Comparison of ENCODE assay signal across 25 mouse cellular contexts in the genomic region with DNA sequence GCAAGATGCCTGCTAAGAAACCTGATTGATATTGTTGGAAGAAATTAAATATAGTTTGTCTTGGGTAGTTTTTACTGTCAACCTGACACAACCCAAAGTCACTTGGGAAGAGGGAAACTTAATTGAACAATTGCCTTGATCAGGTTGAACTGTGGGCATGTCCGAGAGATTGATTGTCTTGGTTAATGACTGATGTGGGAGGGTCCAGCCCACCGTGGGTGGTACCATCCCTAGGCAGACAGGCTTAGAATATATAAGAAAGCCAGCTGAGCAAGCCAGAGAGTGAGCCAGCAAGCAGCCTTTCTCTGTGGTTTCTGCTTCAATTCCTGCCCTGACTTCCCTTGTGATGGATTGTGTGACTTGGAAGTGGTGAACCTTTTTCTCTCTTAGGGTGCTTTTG. TPM values are rescaled to one million over a fixed set of nuclear protein-coding genes. Genes with fewer than 3 reads are reported as not detected.
DNase-seq lines count a peak whose midpoint lies in the region; ATAC-seq and TF ChIP-seq lines count a peak whose summit lies in the region.
"Had no signal": no experiment of that assay in that cellular context is flagged by ENCODE, and none has a peak within 500 bp of the region (broad histone marks: within the 10 kb centered on the region; RNA-seq: fewer than 3 reads in every experiment).

No protein-coding gene starts in this region.

- H3K4me2 ChIP-seq in forebrain, embryonic 11.5 days (ENCODE audit: low read depth, low read length, severe bottlenecking), result no peak overlapping the region
- no peak overlapping the region for H3K4me2 ChIP-seq in forebrain, embryonic 15.5 days (replicated peaks)
- H3K4me2 ChIP-seq in midbrain, embryonic 11.5 days, result no peak overlapping the region
- H3K4me2 ChIP-seq in midbrain, postnatal 0 days (ENCODE audit: low read depth, low read length, poor library complexity, severe bottlenecking), result no peak overlapping the region
- H3K4me2 ChIP-seq: embryonic facial prominence, embryonic 12.5 days; forebrain, embryonic 12.5 days had no signal

- DNase-seq in forebrain, embryonic 11.5 days (ENCODE audit: low spot score), result peak; percentile 17
- DNase-seq in heart, embryonic 10.5 days (ENCODE audit: low spot score), result peak; percentile 16
- DNase-seq in heart, postnatal 25 days (ENCODE audit: low spot score), result no peak
- peak; percentile 1 for DNase-seq in midbrain, embryonic 11.5 days (ENCODE audit: low spot score, missing footprints)
- no peak for DNase-seq in midbrain, postnatal 0 days (ENCODE audit: low spot score)
- DNase-seq: adrenal gland, adult 8-10 months; adrenal gland, postnatal 14 days; adrenal gland, postnatal 36 days; B cell, adult 2 months; cerebellum, adult 11-12 months; cerebellum, adult 2 months; cerebellum, adult 9-10 months; cerebellum, postnatal 10 days; cerebellum, postnatal 25 days; forebrain, postnatal 0 days had no signal

- H3K4me3 ChIP-seq in forebrain, embryonic 11.5 days (ENCODE audit: low read depth, low read length), result no peak overlapping the region
- no peak overlapping the region for H3K4me3 ChIP-seq in forebrain, embryonic 15.5 days
- no peak overlapping the region for H3K4me3 ChIP-seq in heart, embryonic 10.5 days
- H3K4me3 ChIP-seq in midbrain, embryonic 11.5 days (ENCODE audit: low read depth, low read length), result no peak overlapping the region
- H3K4me3 ChIP-seq in midbrain, postnatal 0 days (ENCODE audit: low read depth, low read length), result no peak overlapping the region
- H3K4me3 ChIP-seq: embryonic facial prominence, embryonic 10.5 days; embryonic facial prominence, embryonic 12.5 days; forebrain, embryonic 12.5 days had no signal

- H3K4me1 ChIP-seq in forebrain, embryonic 11.5 days (replicated peaks; ENCODE audit: control insufficient read depth, insufficient read depth, low read length), result no peaks in the 10 kb centered on the region
- H3K4me1 ChIP-seq in forebrain, embryonic 15.5 days, result no peaks in the 10 kb centered on the region
- H3K4me1 ChIP-seq in heart, embryonic 10.5 days, result 0 out of 2 replicates have a peak, but pooled peaks cover 6% of the 10 kb centered on the region
- no peaks in the 10 kb centered on the region for H3K4me1 ChIP-seq in midbrain, embryonic 11.5 days (ENCODE audit: control insufficient read depth, insufficient read depth, low read length)
- no peaks in the 10 kb centered on the region for H3K4me1 ChIP-seq in midbrain, postnatal 0 days (ENCODE audit: insufficient read depth, low read length)
- H3K4me1 ChIP-seq: embryonic facial prominence, embryonic 10.5 days; embryonic facial prominence, embryonic 12.5 days; forebrain, embryonic 12.5 days had no signal

- H3K9me3 ChIP-seq in forebrain, embryonic 11.5 days (ENCODE audit: control insufficient read depth, low read length), result peaks cover 3% of the 10 kb centered on the region
- peaks cover 6% of the 10 kb centered on the region; the same call in 1 of the 2 replicates for H3K9me3 ChIP-seq in forebrain, embryonic 15.5 days
- H3K9me3 ChIP-seq in heart, embryonic 10.5 days, result no peaks in the 10 kb centered on the region
- peaks cover 4% of the 10 kb centered on the region; the same call in 1 of the 2 replicates for H3K9me3 ChIP-seq in midbrain, embryonic 11.5 days (ENCODE audit: control insufficient read depth, low read length)
- H3K9me3 ChIP-seq in midbrain, postnatal 0 days (ENCODE audit: low read length), result no peaks in the 10 kb centered on the region

- no peaks in the 10 kb centered on the region for H3K36me3 ChIP-seq in forebrain, embryonic 11.5 days (ENCODE audit: control insufficient read depth, insufficient read depth, low read length)
- no peaks in the 10 kb centered on the region for H3K36me3 ChIP-seq in forebrain, embryonic 15.5 days
- no peaks in the 10 kb centered on the region for H3K36me3 ChIP-seq in heart, embryonic 10.5 days
- no peaks in the 10 kb centered on the region for H3K36me3 ChIP-seq in midbrain, embryonic 11.5 days (ENCODE audit: control insufficient read depth, insufficient read depth, low read length)
- no peaks in the 10 kb centered on the region for H3K36me3 ChIP-seq in midbrain, postnatal 0 days (ENCODE audit: insufficient read depth, low read length)
- H3K36me3 ChIP-seq: embryonic facial prominence, embryonic 10.5 days; embryonic facial prominence, embryonic 12.5 days; forebrain, embryonic 12.5 days; G1E had no signal

- intact Hi-C loops in heart, postnatal 25 days (cut with DNase I), result no loop called here

- H3K9ac ChIP-seq in forebrain, embryonic 11.5 days (ENCODE audit: low read length), result no peak overlapping the region
- H3K9ac ChIP-seq in forebrain, embryonic 15.5 days (replicated peaks), result no peak overlapping the region
- no peak overlapping the region for H3K9ac ChIP-seq in midbrain, embryonic 11.5 days (ENCODE audit: low read length)
- H3K9ac ChIP-seq in midbrain, postnatal 0 days (replicated peaks; ENCODE audit: low read length, poor library complexity, severe bottlenecking), result no peak overlapping the region
- H3K9ac ChIP-seq: forebrain, embryonic 12.5 days; forebrain, postnatal 0 days had no signal

- no peak overlapping the region for H3K27ac ChIP-seq in forebrain, embryonic 11.5 days (ENCODE audit: low read depth, low read length)
- H3K27ac ChIP-seq in forebrain, embryonic 15.5 days (replicated peaks), result no peak overlapping the region
- no peak overlapping the region for H3K27ac ChIP-seq in heart, embryonic 10.5 days
- no peak overlapping the region for H3K27ac ChIP-seq in midbrain, embryonic 11.5 days (ENCODE audit: low read depth, low read length)
- no peak overlapping the region for H3K27ac ChIP-seq in midbrain, postnatal 0 days (ENCODE audit: low read depth, low read length)
- H3K27ac ChIP-seq: embryonic facial prominence, embryonic 10.5 days; embryonic facial prominence, embryonic 12.5 days; forebrain, embryonic 12.5 days had no signal

- WGBS in forebrain, embryonic 11.5 days, result 80% methylated on average over 2 of the region's 2 CpGs
- WGBS in forebrain, embryonic 15.5 days, result 82% methylated on average over 2 of the region's 2 CpGs
- WGBS in heart, embryonic 10.5 days, result 75% methylated on average over 2 of the region's 2 CpGs
- WGBS in midbrain, embryonic 11.5 days, result 80% methylated on average over 2 of the region's 2 CpGs
- WGBS in midbrain, postnatal 0 days, result 78% methylated on average over 2 of the region's 2 CpGs

- no peak for ATAC-seq in forebrain, embryonic 11.5 days (replicated peaks; ENCODE audit: low FRiP score)
- ATAC-seq in forebrain, embryonic 15.5 days (replicated peaks), result no peak
- ATAC-seq in midbrain, embryonic 11.5 days (ENCODE audit: low FRiP score), result no peak
- no peak for ATAC-seq in midbrain, postnatal 0 days (ENCODE audit: low FRiP score)
- ATAC-seq: activated CD4-positive, CD25-positive, alpha-beta regulatory T cell, adult 4 months; CD4-positive, CD25-positive, alpha-beta regulatory T cell, adult 4 months; forebrain, embryonic 14.5 days; forebrain, postnatal 0 days; Patski had no signal

- no peaks in the 10 kb centered on the region for H3K27me3 ChIP-seq in forebrain, embryonic 11.5 days (ENCODE audit: control insufficient read depth, insufficient read depth, low read length)
- H3K27me3 ChIP-seq in forebrain, embryonic 15.5 days, result no peaks in the 10 kb centered on the region
- H3K27me3 ChIP-seq in heart, embryonic 10.5 days (ENCODE audit: insufficient read depth, poor library complexity, severe bottlenecking), result peaks cover 6% of the 10 kb centered on the region; the same call in 1 of the 2 replicates
- no peaks in the 10 kb centered on the region for H3K27me3 ChIP-seq in midbrain, embryonic 11.5 days (ENCODE audit: control insufficient read depth, insufficient read depth, low read length)
- no peaks in the 10 kb centered on the region for H3K27me3 ChIP-seq in midbrain, postnatal 0 days (ENCODE audit: insufficient read depth, low read length)
- H3K27me3 ChIP-seq: embryonic facial prominence, embryonic 12.5 days; Patski had no signal

- no peak for TF ChIP-seq CTCF in midbrain, postnatal 0 days (IDR thresholded peaks at IDR 0.05)

RNA-seq across cellular contexts. Expression of gene Ppara, which starts 17.9 kb away (rescaled TPM):
- polyA plus RNA-seq in forebrain, embryonic 11.5 days (2014; fragmentation: Nextera tagmentation; extraction: Ambion mirVana), result 0.31 and 0.51 TPM in 2 replicates
- 1.4 and 1.5 TPM in 2 replicates for polyA plus RNA-seq in forebrain, embryonic 15.5 days (2015; fragmentation: Nextera tagmentation; extraction: Ambion mirVana)
- polyA plus RNA-seq in heart, embryonic 10.5 days (2016; fragmentation: Nextera tagmentation; extraction: Ambion mirVana), result 0.88 and 2.0 TPM in 2 replicates
- 10 to 100 TPM; 44.7 to 58.8 TPM for total RNA-seq in heart, postnatal 25 days (2021)
- 0.62 and 0.92 TPM in 2 replicates for polyA plus RNA-seq in midbrain, embryonic 11.5 days (2014; fragmentation: Nextera tagmentation; extraction: Ambion mirVana)
- 1.6 TPM in 2 replicates for total RNA-seq in midbrain, postnatal 0 days (2014; rRNA removed)
- 0.86 and 2.8 TPM in 2 replicates for polyA plus RNA-seq in midbrain, postnatal 0 days (2015; fragmentation: Nextera tagmentation; extraction: Ambion mirVana)
- total RNA-seq: CH12.LX had no signal
- polyA plus RNA-seq: G1E had no signal

RNA-seq across cellular contexts. Expression of gene Cdpf1, which starts 58.8 kb away (rescaled TPM):
- polyA plus RNA-seq in forebrain, embryonic 11.5 days (2014; fragmentation: Nextera tagmentation; extraction: Ambion mirVana), result 20.6 and 20.7 TPM in 2 replicates
- 22.8 and 24.3 TPM in 2 replicates for polyA plus RNA-seq in forebrain, embryonic 15.5 days (2015; fragmentation: Nextera tagmentation; extraction: Ambion mirVana)
- polyA plus RNA-seq in heart, embryonic 10.5 days (2016; fragmentation: Nextera tagmentation; extraction: Ambion mirVana), result 50.9 and 54.2 TPM in 2 replicates
- 10 to 100 TPM; 29.6 to 31.8 TPM for total RNA-seq in heart, postnatal 25 days (2021)
- polyA plus RNA-seq in midbrain, embryonic 11.5 days (2014; fragmentation: Nextera tagmentation; extraction: Ambion mirVana), result 18.1 and 21.8 TPM in 2 replicates
- total RNA-seq in midbrain, postnatal 0 days (2014; rRNA removed), result 16.2 and 31.7 TPM in 2 replicates
- 22.8 and 23.0 TPM in 2 replicates for polyA plus RNA-seq in midbrain, postnatal 0 days (2015; fragmentation: Nextera tagmentation; extraction: Ambion mirVana)

Comparison
In these comparisons a context has a peak if more than half of its experiments do, and no peak if none do; other contexts are left out.
1. DNase-seq: peak in forebrain, embryonic 11.5 days (single experiment), heart, embryonic 10.5 days (single experiment) and midbrain, embryonic 11.5 days (single experiment); none in heart, postnatal 25 days (single experiment) and midbrain, postnatal 0 days (single experiment).